8 mouse cellular contexts compared by ENCODE assay signal in genomic region chr11:97685613-97686321, GRCm38 (mm10). TPM values are rescaled to one million over a fixed set of nuclear protein-coding genes. Genes with fewer than 3 reads are reported as not detected.
DNase-seq lines count a peak whose midpoint lies in the region; ATAC-seq lines count a peak whose summit lies in the region.

Gene Cisd3, plus strand, starts transcription at chr11:97685826.

- peak within 1 kb of the TSS; percentile 61 for H3K4me3 ChIP-seq in embryonic facial prominence, embryonic 10.5 days
- peak within 1 kb of the TSS; percentile 34 for H3K4me3 ChIP-seq in midbrain, embryonic 11.5 days (ENCODE audit: low read depth, low read length)

- peak within 1 kb of the TSS; percentile 51 for H3K9ac ChIP-seq in midbrain, embryonic 11.5 days (ENCODE audit: low read length)

- peaks cover 72% of the 10 kb centered on the region for H3K36me3 ChIP-seq in embryonic facial prominence, embryonic 10.5 days (replicated peaks)
- peaks cover 7% of the 10 kb centered on the region for H3K36me3 ChIP-seq in midbrain, embryonic 11.5 days (ENCODE audit: control insufficient read depth, insufficient read depth, low read length)

- H3K27me3 ChIP-seq in embryonic facial prominence, embryonic 10.5 days (replicated peaks; ENCODE audit: low read depth, poor library complexity, severe bottlenecking) = 0 out of 2 replicates have a peak, but pooled peaks cover 3% of the 10 kb centered on the region
- H3K27me3 ChIP-seq in midbrain, embryonic 11.5 days (ENCODE audit: control insufficient read depth, insufficient read depth, low read length) = no peaks in the 10 kb centered on the region

- no peaks in the 10 kb centered on the region for H3K9me3 ChIP-seq in embryonic facial prominence, embryonic 10.5 days
- H3K9me3 ChIP-seq in midbrain, embryonic 11.5 days (ENCODE audit: control insufficient read depth, low read length) = no peaks in the 10 kb centered on the region

- H3K4me2 ChIP-seq in midbrain, embryonic 11.5 days = peak within 1 kb of the TSS; percentile 64

- DNase-seq in adrenal gland, adult (ENCODE audit: inconsistent age in 2 of 2, low spot score in 1 of 2) = peak; percentile 99
- peak; percentile 91 for DNase-seq in embryonic facial prominence, embryonic 10.5 days (ENCODE audit: low spot score)
- DNase-seq in kidney, adult 11 months = peak; percentile 98
- DNase-seq in left cerebral cortex, postnatal 4 days = peak; percentile 73
- no peak for DNase-seq in midbrain, embryonic 11.5 days (ENCODE audit: low spot score, missing footprints)
- DNase-seq in right cerebral cortex, postnatal 4 days = peak; percentile 68
- DNase-seq in c-Kit-positive CD71-positive TER-119-positive erythroid progenitor cells, embryonic 14.5 days (ENCODE audit: low spot score) = no peak

- peaks cover 35% of the 10 kb centered on the region for H3K4me1 ChIP-seq in embryonic facial prominence, embryonic 10.5 days
- peaks cover 6% of the 10 kb centered on the region for H3K4me1 ChIP-seq in midbrain, embryonic 11.5 days (ENCODE audit: control insufficient read depth, insufficient read depth, low read length)

- peak within 1 kb of the TSS; percentile 63 for H3K27ac ChIP-seq in embryonic facial prominence, embryonic 10.5 days (replicated peaks)
- H3K27ac ChIP-seq in midbrain, embryonic 11.5 days (ENCODE audit: low read depth, low read length) = no peak within 1 kb of the TSS

- peak; percentile 95 for ATAC-seq in granulocyte monocyte progenitor cell, adult 5-6 weeks (replicated peaks; ENCODE audit: poor library complexity, severe bottlenecking)
- peak; percentile 82 for ATAC-seq in midbrain, embryonic 11.5 days (ENCODE audit: low FRiP score)

- WGBS in embryonic facial prominence, embryonic 10.5 days = 1% methylated on average over 43 of the region's 43 CpGs
- WGBS in midbrain, embryonic 11.5 days = 1% methylated on average over 42 of the region's 43 CpGs

- intact Hi-C loops in left cerebral cortex, postnatal 4 days (cut with DNase I) = loop anchor here (5.0 to 10.0 kb wide), 3 partner anchors 33 to 151 kb away; no protein-coding TSS in a partner anchor

RNA-seq across cellular contexts. Expression of gene Cisd3, which starts in this region (rescaled TPM):
- 18.2 and 20.0 TPM in 2 replicates for polyA plus RNA-seq in embryonic facial prominence, embryonic 10.5 days (2016; fragmentation: Nextera tagmentation; extraction: Ambion mirVana)
- total RNA-seq in granulocyte monocyte progenitor cell, adult 5-6 weeks (2014; fragmentation: Nextera tagmentation) = 48.1 and 62.9 TPM in 2 replicates
- 0.82 and 6.5 TPM in 2 replicates for total RNA-seq in granulocyte monocyte progenitor cell, adult 5-6 weeks (2017)
- 10 to 100 TPM; 25.8 to 28.5 TPM for total RNA-seq in left cerebral cortex, postnatal 4 days (2021)
- polyA plus RNA-seq in midbrain, embryonic 11.5 days (2014; fragmentation: Nextera tagmentation; extraction: Ambion mirVana) = 13.4 and 19.0 TPM in 2 replicates

Comparison
In these comparisons a context has a peak if more than half of its experiments do, and no peak if none do; other contexts are left out.
1. DNase-seq: peak in adrenal gland, adult (2 of 2), embryonic facial prominence, embryonic 10.5 days (single experiment), kidney, adult 11 months (single experiment), left cerebral cortex, postnatal 4 days (single experiment) and right cerebral cortex, postnatal 4 days (single experiment); none in midbrain, embryonic 11.5 days (single experiment) and c-Kit-positive CD71-positive TER-119-positive erythroid progenitor cells, embryonic 14.5 days (single experiment).